33 mouse cellular contexts compared by ENCODE assay signal in the genomic region with DNA sequence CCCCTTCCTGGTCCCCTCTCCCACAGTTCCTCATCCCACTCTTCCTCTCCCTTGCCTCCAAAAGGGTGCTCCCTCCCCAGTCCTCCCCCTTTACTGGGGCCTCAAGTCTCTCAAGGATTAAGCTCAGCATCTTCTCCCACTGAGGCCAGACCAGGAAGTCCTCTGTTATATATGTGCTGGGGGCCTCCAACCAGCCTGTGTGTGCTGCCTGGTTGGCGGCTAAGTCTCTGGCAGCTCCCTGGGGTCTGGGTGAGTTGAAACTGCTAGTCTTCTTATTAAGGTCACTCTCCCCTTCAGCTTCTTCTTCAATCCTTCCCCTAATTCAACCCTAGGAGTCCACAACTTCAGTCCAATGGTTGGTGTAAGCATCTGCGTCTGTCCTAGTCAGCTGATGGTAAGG. TPM values are rescaled to one million over a fixed set of nuclear protein-coding genes. Genes with fewer than 3 reads are reported as not detected.
"Had no signal": no experiment of that assay in that cellular context is flagged by ENCODE, and none has a peak within 500 bp of the region (broad histone marks: within the 10 kb centered on the region; RNA-seq: fewer than 3 reads in every experiment).

No protein-coding gene starts in this region.

- ATAC-seq: forebrain, embryonic 13.5 days; forebrain, embryonic 14.5 days; forebrain, embryonic 15.5 days; forebrain, embryonic 16.5 days; forebrain, postnatal 0 days had no signal

- H3K9me3 ChIP-seq: embryonic facial prominence, embryonic 10.5 days; embryonic facial prominence, embryonic 12.5 days; embryonic facial prominence, embryonic 13.5 days; embryonic facial prominence, embryonic 15.5 days; forebrain, embryonic 10.5 days; forebrain, embryonic 12.5 days; forebrain, embryonic 13.5 days; forebrain, embryonic 15.5 days had no signal

- H3K9ac ChIP-seq: embryonic facial prominence, embryonic 12.5 days; embryonic facial prominence, embryonic 13.5 days; embryonic facial prominence, embryonic 15.5 days; forebrain, embryonic 12.5 days; forebrain, embryonic 13.5 days; forebrain, embryonic 15.5 days; forebrain, postnatal 0 days had no signal

- H3K4me3 ChIP-seq: embryonic facial prominence, embryonic 10.5 days; embryonic facial prominence, embryonic 12.5 days; embryonic facial prominence, embryonic 13.5 days; embryonic facial prominence, embryonic 15.5 days; erythroblast, embryonic 14.5 days; forebrain, embryonic 10.5 days; forebrain, embryonic 12.5 days; forebrain, embryonic 13.5 days; forebrain, embryonic 15.5 days; gastrocnemius, adult 2 months had no signal

- DNase-seq: cerebellum, adult 18-20 months; cerebellum, adult 2 months; cerebellum, adult 8-10 months; cerebellum, adult 9-10 months; cerebellum, adult 9-11 months; cerebellum, postnatal 10 days; cerebellum, postnatal 14 days; cerebellum, postnatal 25 days; cerebellum, postnatal 36 days; embryo, embryonic 11 days; forebrain, postnatal 0 days; gastrocnemius, adult 2 months; gastrocnemius, postnatal 10 days; gastrocnemius, postnatal 14 days; gastrocnemius, postnatal 25 days; gastrocnemius, postnatal 36 days; heart, adult 18-20 months had no signal

- H3K36me3 ChIP-seq: embryonic facial prominence, embryonic 10.5 days; embryonic facial prominence, embryonic 12.5 days; embryonic facial prominence, embryonic 13.5 days; embryonic facial prominence, embryonic 15.5 days; forebrain, embryonic 10.5 days; forebrain, embryonic 12.5 days; forebrain, embryonic 15.5 days had no signal

- H3K27me3 ChIP-seq: embryonic facial prominence, embryonic 12.5 days; embryonic facial prominence, embryonic 13.5 days; embryonic facial prominence, embryonic 15.5 days; forebrain, embryonic 12.5 days; forebrain, embryonic 13.5 days; forebrain, embryonic 15.5 days had no signal

- H3K27ac ChIP-seq: embryonic facial prominence, embryonic 10.5 days; embryonic facial prominence, embryonic 12.5 days; embryonic facial prominence, embryonic 13.5 days; embryonic facial prominence, embryonic 15.5 days; forebrain, embryonic 10.5 days; forebrain, embryonic 12.5 days; forebrain, embryonic 13.5 days; forebrain, embryonic 15.5 days; gastrocnemius, adult 2 months had no signal

- H3K4me2 ChIP-seq: embryonic facial prominence, embryonic 12.5 days; embryonic facial prominence, embryonic 13.5 days; embryonic facial prominence, embryonic 15.5 days; forebrain, embryonic 12.5 days; forebrain, embryonic 13.5 days; forebrain, embryonic 15.5 days had no signal

- H3K4me1 ChIP-seq: embryonic facial prominence, embryonic 10.5 days; embryonic facial prominence, embryonic 12.5 days; embryonic facial prominence, embryonic 13.5 days; embryonic facial prominence, embryonic 15.5 days; forebrain, embryonic 10.5 days; forebrain, embryonic 12.5 days; forebrain, embryonic 13.5 days; forebrain, embryonic 15.5 days had no signal

RNA-seq across cellular contexts. Expression of gene Tmigd3, which starts 12.4 kb away (rescaled TPM):
- total RNA-seq: common myeloid progenitor, adult 5-6 weeks; forebrain, postnatal 0 days; gastrocnemius, adult 18-20 months; gastrocnemius, adult 2 months; gastrocnemius, postnatal 14 days; gastrocnemius, postnatal 25 days; gastrocnemius, postnatal 36 days; gastrocnemius, postnatal 4 days had no signal
- polyA plus RNA-seq: embryonic facial prominence, embryonic 10.5 days; embryonic facial prominence, embryonic 11.5 days; embryonic facial prominence, embryonic 12.5 days; embryonic facial prominence, embryonic 13.5 days; erythroblast, embryonic 14.5 days; forebrain, embryonic 10.5 days; forebrain, embryonic 12.5 days; forebrain, embryonic 13.5 days; forebrain, embryonic 14.5 days; forebrain, embryonic 16.5 days; forebrain, postnatal 0 days had no signal

RNA-seq across cellular contexts. Expression of gene Adora3, which starts 12.5 kb away (rescaled TPM):
- total RNA-seq: gastrocnemius, adult 18-20 months; gastrocnemius, adult 2 months; gastrocnemius, postnatal 14 days; gastrocnemius, postnatal 36 days; heart, adult 18-20 months had no signal
- polyA plus RNA-seq: embryonic facial prominence, embryonic 10.5 days; embryonic facial prominence, embryonic 11.5 days; erythroblast, embryonic 14.5 days; forebrain, embryonic 11.5 days had no signal

RNA-seq across cellular contexts. Expression of gene I830077J02Rik, which starts 49.4 kb away (rescaled TPM):
- polyA plus RNA-seq: forebrain, embryonic 16.5 days had no signal
